Mouse (Mus musculus) left cerebral cortex, postnatal 14 days (tissue): ENCODE data around the gene Raver2. TPM values are rescaled to one million over a fixed set of nuclear protein-coding genes. Genes with fewer than 3 reads are reported as not detected.
A peak's percentile ranks its signal among the peaks of the same experiment; 100 is the strongest.
"Not testable (repeated sequence)": the region's sequence is repeated elsewhere in the genome, so short reads cannot be mapped to it uniquely, and the experiment has no call there.

Experiments used
- DNase-seq, 2 experiments: peaks; one replicate each; pipeline ENCODE4 v3.0.0; 2021 to 2022; ENCODE audit warnings: low spot score in 2 of 2, mixed read lengths in 1 of 2
- intact Hi-C: fragments of 180-260 bp; cut with DNase I; formaldehyde crosslinking; loops from one replicate; pipeline ENCODE4 v1.15.1; 2025
- total RNA-seq, 2 experiments: library from RNA; stranded (reverse); gene quantifications; 2 replicates each; pipeline ENCODE4 v1.2.3; 2021

Raver2 gene
- total RNA-seq, 2 experiments from 2014 or later: 25.5 to 28.0 TPM

GRCm38 (mm10) chr4:101086040-101086439 lies 17.3 kb downstream of the Raver2 start:
- intact Hi-C loops: no loop called here

DNA sequence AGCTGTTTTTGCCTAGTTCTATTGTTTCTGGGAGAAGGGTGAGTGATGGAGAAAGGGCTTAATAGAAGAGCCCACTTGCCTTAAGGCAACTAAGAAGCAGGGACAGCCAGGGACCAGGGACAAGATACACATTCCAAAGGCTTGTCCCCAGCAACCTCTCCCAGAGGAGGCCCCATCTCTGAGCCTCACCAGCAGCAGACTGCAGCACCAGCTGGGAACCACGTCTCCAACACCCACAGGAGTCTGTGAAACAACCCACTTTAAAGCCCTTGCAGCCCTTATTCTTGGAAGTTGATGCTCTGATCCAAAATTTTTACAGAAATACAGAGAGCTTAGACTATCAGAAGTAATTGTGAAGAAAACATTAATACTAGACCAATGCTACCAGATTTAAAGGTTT lies 18.9 kb downstream of the Raver2 start:
- intact Hi-C loops: no loop called here
- DNase-seq: peak; percentile 27 to 28

More at GRCm38 (mm10) chr4:101086040-101086439, 17.3 kb downstream of the Raver2 start:
- DNase-seq: no peak

- intact Hi-C loops: not testable (repeated sequence)
These were observed 21.8 kb downstream of the Raver2 start for GRCm38 (mm10) chr4:101090630-101091029.

DNA sequence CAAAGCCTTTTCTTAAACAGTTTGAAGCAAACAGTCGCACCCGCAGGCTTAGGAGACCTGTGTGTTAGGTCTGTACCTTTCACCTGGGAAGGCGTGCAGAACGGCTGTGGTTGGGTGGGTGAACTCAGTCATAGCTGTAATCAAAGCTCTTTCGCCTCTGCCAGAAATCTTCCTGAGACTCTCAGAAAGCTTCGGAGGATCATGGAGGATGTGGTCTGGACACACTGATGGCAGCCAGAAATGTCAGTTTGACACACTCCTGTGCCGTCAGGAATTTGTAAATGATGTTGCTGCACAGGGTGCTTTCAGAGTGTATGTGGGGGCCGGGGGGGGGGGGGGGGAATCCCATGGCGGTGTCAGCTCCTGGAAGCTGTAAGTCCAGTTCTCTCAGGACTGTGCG lies 24.5 kb downstream of the Raver2 start:
- intact Hi-C loops: no loop called here
- no peak for DNase-seq

More at GRCm38 (mm10) chr4:101090630-101091029, 21.8 kb downstream of the Raver2 start:
- DNase-seq: not testable (repeated sequence)

DNA sequence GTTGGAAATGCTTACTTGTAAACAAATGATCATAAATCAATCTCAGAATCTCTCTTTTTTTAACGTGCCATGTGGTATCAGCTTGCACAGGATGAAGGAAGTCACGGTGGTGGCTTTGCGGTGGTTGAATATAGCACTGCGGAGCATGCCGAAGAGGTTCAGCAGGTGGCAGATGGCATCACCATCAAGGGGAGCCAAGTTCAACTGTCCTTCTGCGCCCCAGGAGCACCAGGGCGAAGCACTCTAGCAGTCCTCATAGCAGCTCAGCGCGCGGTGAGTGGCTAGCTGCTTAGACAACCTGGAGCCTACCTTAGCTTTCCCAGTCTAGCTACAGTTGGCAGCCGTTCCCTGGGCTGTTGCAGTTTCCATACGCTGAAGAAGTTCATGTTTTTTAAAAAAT lies 38.3 kb downstream of the Raver2 start:
- intact Hi-C loops: no loop called here
- DNase-seq: no peak

DNA sequence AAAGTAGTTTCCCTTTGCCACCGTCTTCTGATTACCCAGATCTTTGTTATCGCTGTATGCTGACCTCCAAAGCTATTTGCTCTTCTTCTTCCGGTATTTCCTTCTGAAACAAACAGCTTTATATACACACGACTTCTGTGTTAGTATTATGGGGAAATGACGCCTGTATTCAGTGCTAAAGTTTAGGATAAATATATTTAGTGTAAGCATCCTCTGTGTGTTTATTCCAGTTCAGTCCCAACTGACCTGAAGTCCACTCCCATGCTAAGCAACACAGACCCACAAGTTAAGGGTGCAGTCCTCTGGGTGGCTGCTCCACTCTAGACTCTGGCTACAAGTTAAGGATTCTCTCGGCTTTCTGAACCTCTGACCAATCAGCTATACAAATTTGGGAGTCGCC lies 52.2 kb downstream of the Raver2 start:
- DNase-seq: no peak
- intact Hi-C loops: no loop called here

- intact Hi-C loops: no loop called here
- no peak for DNase-seq
These were observed 66.2 kb downstream of the Raver2 start for GRCm38 (mm10) chr4:101135013-101135412.

DNA sequence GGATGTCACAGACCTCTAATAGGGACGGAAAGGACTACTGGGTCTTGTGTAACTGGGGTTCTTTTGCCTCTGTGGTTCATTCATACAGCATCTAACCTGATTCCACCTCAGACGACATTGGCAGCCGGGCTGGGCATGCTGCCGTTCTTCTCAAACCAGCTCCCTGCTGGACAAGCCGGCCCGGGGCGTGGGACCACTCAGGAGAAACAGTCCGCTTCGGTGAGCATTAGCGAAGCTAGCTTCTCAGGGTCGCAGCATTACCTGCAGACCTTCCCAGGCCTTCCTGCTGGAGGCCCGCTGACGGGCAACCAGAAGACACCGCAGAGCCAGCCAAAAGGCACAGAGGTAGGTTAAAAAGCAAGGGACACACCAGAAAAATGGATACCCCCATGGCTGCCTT lies 67.1 kb downstream of the Raver2 start:
- no peak for DNase-seq
- intact Hi-C loops: no loop called here

GRCm38 (mm10) chr4:101137975-101138374 lies 69.2 kb downstream of the Raver2 start:
- intact Hi-C loops: no loop called here
- no peak for DNase-seq

GRCm38 (mm10) chr4:101141768-101142167 lies 73.0 kb downstream of the Raver2 start:
- intact Hi-C loops: loop anchor here (10.0 kb wide), 2 partner anchors 77 to 1137 kb away; partner anchors contain the start of gene Raver2
- no peak for DNase-seq

- intact Hi-C loops: loop anchor here (10.0 kb wide), 2 partner anchors 79 to 1139 kb away; partner anchors contain the start of gene Raver2
- DNase-seq: no peak
These were observed 75.1 kb downstream of the Raver2 start for GRCm38 (mm10) chr4:101143901-101144300.

GRCm38 (mm10) chr4:101144361-101144760 lies 75.6 kb downstream of the Raver2 start:
- intact Hi-C loops: loop anchor here (10.0 kb wide), 2 partner anchors 80 to 1140 kb away; partner anchors contain the start of gene Raver2
- no peak for DNase-seq

DNA sequence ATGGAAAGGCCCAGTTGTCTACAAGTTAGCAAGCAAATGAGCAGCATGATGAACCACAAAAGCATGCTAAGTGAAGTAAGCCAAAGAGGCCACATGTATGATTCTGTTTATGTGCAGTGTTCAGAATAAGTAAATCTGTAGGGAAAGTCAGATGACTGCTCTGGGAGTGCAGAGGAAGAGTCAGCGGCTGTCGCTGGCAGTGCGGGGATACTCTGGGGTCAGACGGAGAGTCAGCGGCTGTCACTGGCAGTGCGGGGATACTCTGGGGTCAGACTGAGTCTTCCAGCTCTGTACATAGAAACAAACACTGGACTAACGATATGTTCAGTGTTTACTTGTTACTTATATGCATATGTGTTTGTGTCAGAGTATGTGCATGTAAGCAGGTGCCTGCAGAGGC lies 76.0 kb downstream of the Raver2 start:
- no peak for DNase-seq

GRCm38 (mm10) chr4:101146047-101146745 lies 77.4 kb downstream of the Raver2 start:
- intact Hi-C loops: loop anchor here (2.0 to 10.0 kb wide), 6 partner anchors 81 to 1141 kb away; partner anchors contain the start of genes Cachd1 and Raver2
- peak; percentile 84 to 86 for DNase-seq

More for the DNA sequence above, 76.0 kb downstream of the Raver2 start:
- intact Hi-C loops: loop anchor here (5.0 to 10.0 kb wide), 4 partner anchors 80 to 1140 kb away; partner anchors contain the start of genes Cachd1 and Raver2

- DNase-seq: no peak
- intact Hi-C loops: loop anchor here (2.0 to 10.0 kb wide), 6 partner anchors 82 to 1142 kb away; partner anchors contain the start of genes Cachd1 and Raver2
These were observed 78.3 kb downstream of the Raver2 start for GRCm38 (mm10) chr4:101146891-101147655.

DNA sequence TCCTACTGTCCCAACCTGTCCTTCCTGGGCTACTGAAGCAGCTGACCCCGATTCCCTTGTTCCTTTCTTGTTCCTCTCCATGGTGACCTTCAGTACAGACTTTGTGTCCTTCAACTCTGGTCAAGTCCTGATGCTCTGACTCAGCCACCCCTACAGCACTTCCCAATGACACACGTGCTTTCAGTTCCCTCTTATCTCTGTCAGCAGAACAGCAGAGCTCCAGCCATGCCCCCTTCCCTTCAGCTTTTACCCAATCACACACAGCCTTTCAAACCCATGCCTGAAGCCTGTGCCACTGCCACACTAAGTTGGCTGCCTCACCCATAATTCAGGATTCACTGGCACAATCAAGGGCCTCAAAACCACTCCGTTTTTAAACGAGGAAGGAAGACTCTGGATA lies 86.8 kb downstream of the Raver2 start:
- no peak for DNase-seq
- intact Hi-C loops: no loop called here

DNA sequence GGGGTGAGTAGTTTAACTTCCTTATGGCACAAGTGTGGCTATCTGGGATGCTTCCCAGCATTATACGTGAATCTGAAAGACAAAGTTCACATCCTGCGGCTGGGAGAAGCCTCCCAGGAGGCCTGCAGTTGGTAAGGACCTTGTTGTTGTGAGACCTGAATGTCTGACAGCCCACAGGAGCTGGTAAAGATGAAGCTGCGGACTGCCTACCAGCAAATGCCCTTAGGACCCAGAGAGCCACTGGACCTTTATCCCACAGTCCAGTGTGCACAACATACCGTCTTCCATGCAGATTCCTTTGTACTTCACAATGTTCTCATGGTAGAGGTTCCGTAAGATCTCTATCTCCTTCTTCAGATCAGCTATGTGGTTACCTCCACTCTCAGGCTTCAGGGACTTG lies 88.7 kb downstream of the Raver2 start:
- intact Hi-C loops: no loop called here
- no peak for DNase-seq

- intact Hi-C loops: no loop called here
- peak; percentile 52 to 85 for DNase-seq
These were observed 89.5 kb downstream of the Raver2 start for GRCm38 (mm10) chr4:101158282-101158681.

GRCm38 (mm10) chr4:101159191-101159764 lies 90.5 kb downstream of the Raver2 start:
- intact Hi-C loops: no loop called here
- DNase-seq: no peak

DNA sequence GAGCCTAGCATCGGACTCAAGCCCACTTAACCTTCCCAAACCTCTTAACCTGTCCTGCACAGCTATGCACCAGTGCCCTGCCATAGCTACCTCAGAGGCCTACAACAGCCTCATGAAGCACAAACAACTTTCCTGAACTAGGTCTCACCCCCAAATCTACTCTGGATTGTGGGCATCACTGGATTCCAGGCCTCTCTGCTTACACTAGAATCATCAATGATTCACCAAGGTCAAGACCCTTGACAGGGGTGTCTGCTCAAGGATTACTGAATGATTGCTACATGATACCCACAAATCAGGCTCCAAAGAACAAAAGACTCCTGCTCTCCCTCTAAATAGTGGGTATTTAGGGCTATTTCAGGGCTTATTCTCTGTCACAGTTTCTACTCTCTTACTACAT lies 92.0 kb downstream of the Raver2 start:
- DNase-seq: no peak
- intact Hi-C loops: no loop called here
